Mouse (Mus musculus): ENCODE measurements around the gene Hes2. TPM values are rescaled to one million over a fixed set of nuclear protein-coding genes. Genes with fewer than 3 reads are reported as not detected.

Gene Hes2
- polyA plus RNA-seq (2014; fragmentation: Nextera tagmentation; extraction: Ambion mirVana): not detected in 2 replicates

DNA sequence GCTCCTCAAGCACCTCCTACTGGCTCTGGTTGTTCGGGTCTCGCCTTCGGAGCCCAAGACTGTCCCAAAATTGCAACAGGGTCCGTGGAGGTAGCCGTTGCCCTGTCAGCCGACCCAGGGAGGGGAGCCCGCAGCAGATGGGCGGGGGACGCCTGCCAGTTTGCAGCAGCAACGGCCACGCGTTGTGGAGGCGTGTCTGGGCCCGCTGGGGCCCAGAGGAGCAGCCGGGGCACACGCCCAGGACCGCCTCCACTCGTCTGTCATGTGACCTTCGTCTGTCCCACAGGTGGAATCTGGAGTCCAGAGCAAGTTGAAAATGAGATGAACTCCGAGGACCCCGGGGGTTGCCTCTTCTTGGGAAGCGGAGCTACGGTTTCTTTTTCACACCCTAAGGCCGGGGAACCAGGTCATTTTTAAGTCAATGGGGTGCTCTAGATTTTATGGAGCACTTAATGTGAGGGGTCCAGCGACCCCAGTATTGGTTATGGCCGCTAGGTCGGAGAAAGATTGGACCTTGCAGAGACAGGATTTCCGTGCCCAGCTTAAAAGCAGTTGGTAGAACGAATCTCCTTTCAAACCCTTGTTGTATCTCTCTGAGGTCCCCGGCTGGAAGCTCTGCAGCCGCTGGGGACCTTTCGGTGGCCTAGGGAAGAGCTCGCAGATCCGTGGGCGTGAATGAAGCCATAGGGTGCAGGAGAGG, at the start of gene Hes2:
Gene Hes2, plus strand, starts transcription at position 283 of the 700 bp plus-strand sequence.
- Histone ChIP-seq H3K9ac (replicated peaks; ENCODE audit: low read depth, low read length) (no peak within 1 kb of the TSS), H3K4me3 (ENCODE audit: low read depth, low read length) (no peak within 1 kb of the TSS), H3K36me3 (ENCODE audit: control insufficient read depth, insufficient read depth, low read length) (no peaks in the 10 kb centered on the region), H3K9me3 (ENCODE audit: control insufficient read depth, low read length) (no peaks in the 10 kb centered on the region), H3K4me1 (ENCODE audit: control insufficient read depth, insufficient read depth, low read length) (peaks cover 12% of the 10 kb centered on the region; the same call in 1 of the 2 replicates), H3K4me2 (ENCODE audit: low read depth, low read length) (peak within 1 kb of the TSS; percentile 17), H3K27me3 (ENCODE audit: control insufficient read depth, insufficient read depth, low read length) (peaks cover 47% of the 10 kb centered on the region), H3K27ac (ENCODE audit: low read depth, low read length) (no peak within 1 kb of the TSS)
- 3% methylated on average over 35 of the region's 35 CpGs for WGBS
- no peak; the same call in 1 of the 2 replicates for ATAC-seq (ENCODE audit: low read depth)

DNA sequence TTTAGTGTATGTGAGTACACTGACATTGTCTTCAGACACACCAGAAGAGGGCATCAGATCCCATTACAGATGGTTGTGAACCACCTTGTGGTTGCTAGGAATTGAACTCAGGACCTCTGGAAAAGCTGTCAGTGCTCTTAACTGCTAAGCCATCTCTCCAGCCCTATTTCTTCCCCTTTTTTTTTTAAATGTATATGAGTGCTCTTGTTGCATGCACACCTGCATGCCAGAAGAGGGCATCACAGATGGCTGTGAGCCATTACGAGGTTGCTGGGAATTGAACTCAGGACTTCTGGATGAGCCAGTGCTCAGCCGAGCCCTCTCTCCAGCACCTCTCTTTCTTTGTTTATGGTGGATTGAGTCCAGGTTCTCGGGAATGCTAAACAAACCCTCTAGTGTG, 49.2 kb upstream of the Hes2 start:
- no peak overlapping the region for H3K4me2 ChIP-seq (ENCODE audit: low read depth, low read length)
- WGBS: 89% methylated on average over 3 of the region's 3 CpGs
- no peak for ATAC-seq (ENCODE audit: low read depth)
- H3K4me3 ChIP-seq (ENCODE audit: low read depth, low read length): no peak overlapping the region
- H3K4me1 ChIP-seq (ENCODE audit: control insufficient read depth, insufficient read depth, low read length): peaks cover 13% of the 10 kb centered on the region
- H3K9me3 ChIP-seq (ENCODE audit: control insufficient read depth, low read length): no peaks in the 10 kb centered on the region
- H3K36me3 ChIP-seq (ENCODE audit: control insufficient read depth, insufficient read depth, low read length): peaks cover 5% of the 10 kb centered on the region; the same call in 1 of the 2 replicates
- H3K27me3 ChIP-seq (ENCODE audit: control insufficient read depth, insufficient read depth, low read length): no peaks in the 10 kb centered on the region; the same call in 1 of the 2 replicates
- no peak overlapping the region for H3K27ac ChIP-seq (ENCODE audit: low read depth, low read length)
- H3K9ac ChIP-seq (replicated peaks; ENCODE audit: low read depth, low read length): no peak overlapping the region

DNA sequence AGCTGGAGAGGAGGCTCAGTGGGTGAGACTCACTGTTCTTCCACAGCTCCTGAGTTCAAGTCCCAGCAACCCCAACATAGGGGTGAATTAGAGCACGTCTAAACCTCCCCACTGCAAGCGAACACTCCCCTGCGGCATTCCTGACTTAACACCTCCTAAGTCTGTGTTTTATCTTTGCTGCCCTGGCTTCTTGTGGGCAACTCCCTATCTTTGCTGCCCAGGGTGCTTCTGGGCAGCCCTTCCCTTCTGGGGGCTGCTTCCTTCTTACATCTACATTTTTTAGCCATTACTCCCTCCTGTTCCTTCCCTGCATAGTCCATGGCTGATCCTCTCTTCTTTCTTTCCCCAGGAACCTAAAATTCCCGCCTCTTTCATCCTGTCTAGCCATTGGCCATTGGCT, 48.0 kb upstream of the Hes2 start:
- Histone ChIP-seq H3K4me3 (ENCODE audit: low read depth, low read length) (no peak overlapping the region), H3K36me3 (ENCODE audit: control insufficient read depth, insufficient read depth, low read length) (peaks cover 5% of the 10 kb centered on the region; the same call in 1 of the 2 replicates), H3K27me3 (ENCODE audit: control insufficient read depth, insufficient read depth, low read length) (peaks cover 11% of the 10 kb centered on the region), H3K4me2 (ENCODE audit: low read depth, low read length) (no peak overlapping the region), H3K9ac (replicated peaks; ENCODE audit: low read depth, low read length) (no peak overlapping the region), H3K27ac (ENCODE audit: low read depth, low read length) (no peak overlapping the region), H3K4me1 (ENCODE audit: control insufficient read depth, insufficient read depth, low read length) (peaks cover 14% of the 10 kb centered on the region), H3K9me3 (ENCODE audit: control insufficient read depth, low read length) (no peaks in the 10 kb centered on the region)
- WGBS: 83% methylated on average over 4 of the region's 4 CpGs
- ATAC-seq (ENCODE audit: low read depth): no peak

DNA sequence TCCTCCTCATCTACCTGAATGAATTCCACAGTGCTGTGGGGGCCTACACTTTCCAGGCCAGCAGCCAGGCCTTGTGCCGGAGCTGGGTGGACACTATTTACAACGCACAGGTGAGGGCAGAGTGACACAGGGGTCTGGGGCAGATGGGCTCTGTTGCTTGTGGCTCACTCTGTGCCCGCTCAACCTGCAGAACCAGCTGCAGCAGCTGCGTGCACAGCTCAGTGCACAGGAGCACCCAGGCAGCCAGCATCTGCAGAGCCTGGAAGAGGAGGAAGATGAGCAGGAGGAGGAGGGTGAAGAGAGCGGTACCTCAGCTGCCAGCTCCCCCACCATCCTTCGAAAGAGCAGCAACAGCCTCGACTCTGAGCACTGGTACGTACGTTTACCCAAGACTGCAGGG, 46.3 kb upstream of the Hes2 start:
- no peak for ATAC-seq (ENCODE audit: low read depth)
- no peak overlapping the region for H3K9ac ChIP-seq (replicated peaks; ENCODE audit: low read depth, low read length)
- peaks cover 5% of the 10 kb centered on the region; the same call in 1 of the 2 replicates for H3K36me3 ChIP-seq (ENCODE audit: control insufficient read depth, insufficient read depth, low read length)
- peaks cover 14% of the 10 kb centered on the region for H3K4me1 ChIP-seq (ENCODE audit: control insufficient read depth, insufficient read depth, low read length)
- H3K27me3 ChIP-seq (ENCODE audit: control insufficient read depth, insufficient read depth, low read length): peaks cover 21% of the 10 kb centered on the region
- H3K4me2 ChIP-seq (ENCODE audit: low read depth, low read length): no peak overlapping the region
- H3K9me3 ChIP-seq (ENCODE audit: control insufficient read depth, low read length): no peaks in the 10 kb centered on the region
- no peak overlapping the region for H3K4me3 ChIP-seq (ENCODE audit: low read depth, low read length)
- 87% methylated on average over 9 of the region's 9 CpGs for WGBS
- no peak overlapping the region for H3K27ac ChIP-seq (ENCODE audit: low read depth, low read length)

DNA sequence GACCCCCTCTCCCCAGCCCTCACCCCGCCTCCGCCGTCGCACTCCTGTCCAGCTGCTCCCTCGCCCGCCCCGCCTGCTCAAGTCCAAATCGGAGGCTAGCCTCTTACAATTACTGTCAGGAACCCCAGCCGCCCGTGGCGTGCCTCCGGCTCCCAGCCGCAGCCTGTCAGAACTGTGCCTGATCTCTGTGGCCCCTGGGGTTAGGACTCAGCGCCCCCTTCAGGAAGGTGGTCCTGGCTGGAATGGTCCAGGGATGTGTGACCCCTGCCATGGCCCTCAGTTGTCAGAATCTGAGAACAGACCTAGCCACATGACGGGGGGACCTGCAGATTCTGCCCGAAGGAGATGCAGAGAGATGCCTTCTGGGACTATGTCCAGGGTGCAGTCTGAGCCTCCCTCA, 44.6 kb upstream of the Hes2 start:
- 53% methylated on average over 15 of the region's 16 CpGs for WGBS
- no peak overlapping the region for H3K9ac ChIP-seq (replicated peaks; ENCODE audit: low read depth, low read length)
- ATAC-seq (ENCODE audit: low read depth): no peak
- peaks cover 35% of the 10 kb centered on the region for H3K27me3 ChIP-seq (ENCODE audit: control insufficient read depth, insufficient read depth, low read length)
- no peak overlapping the region for H3K4me3 ChIP-seq (ENCODE audit: low read depth, low read length)
- no peak overlapping the region for H3K4me2 ChIP-seq (ENCODE audit: low read depth, low read length)
- peaks cover 5% of the 10 kb centered on the region; the same call in 1 of the 2 replicates for H3K36me3 ChIP-seq (ENCODE audit: control insufficient read depth, insufficient read depth, low read length)
- H3K27ac ChIP-seq (ENCODE audit: low read depth, low read length): no peak overlapping the region
- no peaks in the 10 kb centered on the region for H3K9me3 ChIP-seq (ENCODE audit: control insufficient read depth, low read length)
- peaks cover 3% of the 10 kb centered on the region for H3K4me1 ChIP-seq (ENCODE audit: control insufficient read depth, insufficient read depth, low read length)

DNA sequence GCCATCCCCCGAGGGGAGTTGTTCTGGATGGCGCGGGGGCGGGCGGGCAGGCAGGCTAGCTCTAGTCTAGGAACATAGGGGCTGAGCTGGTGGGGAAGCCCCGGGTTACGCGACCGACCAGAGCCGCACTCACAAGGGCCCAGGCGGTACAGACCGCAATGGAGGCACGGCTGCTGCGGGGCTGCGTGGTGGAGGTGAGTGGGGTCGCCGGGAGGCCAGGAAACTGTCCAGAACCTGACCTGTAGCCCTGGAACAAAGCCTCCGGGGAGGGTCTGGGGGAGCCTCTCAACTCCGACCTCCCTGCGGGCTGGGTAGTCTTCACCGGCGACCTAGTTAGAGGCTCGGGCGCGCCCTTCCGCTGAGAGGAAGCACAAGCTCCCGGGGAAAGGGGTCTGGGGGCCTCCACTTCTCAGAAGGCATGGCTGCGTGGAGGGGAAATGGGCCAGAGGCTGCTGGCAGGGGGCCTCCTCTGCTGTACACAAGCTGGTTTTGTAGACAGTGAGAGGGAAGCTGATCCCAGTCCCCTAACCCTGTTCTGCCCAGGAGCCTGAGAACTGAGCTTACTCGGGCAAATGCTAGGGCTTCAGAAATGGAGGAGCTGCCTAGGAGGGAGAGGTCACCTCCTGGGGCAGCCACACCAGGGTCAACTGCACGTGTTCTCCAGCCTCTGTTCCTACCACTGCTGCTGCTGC, 42.6 kb upstream of the Hes2 start, which contains the start of gene Tnfrsf25:
Gene Tnfrsf25, plus strand, starts transcription at position 14 of the 692 bp plus-strand sequence.
- H3K4me2 ChIP-seq (ENCODE audit: low read depth, low read length): 0 out of 2 replicates have a peak within 1 kb of the TSS, but pooled peaks have one; percentile 6
- peak within 1 kb of the TSS; percentile 1; the same call in 1 of the 2 replicates for H3K4me3 ChIP-seq (ENCODE audit: low read depth, low read length)
- H3K9ac ChIP-seq (replicated peaks; ENCODE audit: low read depth, low read length): 0 out of 2 replicates have a peak within 1 kb of the TSS, but pooled peaks have one; percentile 21
- H3K27ac ChIP-seq (ENCODE audit: low read depth, low read length): no peak within 1 kb of the TSS
- WGBS: 3% methylated on average over 30 of the region's 30 CpGs
- H3K4me1 ChIP-seq (ENCODE audit: control insufficient read depth, insufficient read depth, low read length): peaks cover 8% of the 10 kb centered on the region
- H3K36me3 ChIP-seq (ENCODE audit: control insufficient read depth, insufficient read depth, low read length): peaks cover 5% of the 10 kb centered on the region; the same call in 1 of the 2 replicates
- H3K9me3 ChIP-seq (ENCODE audit: control insufficient read depth, low read length): no peaks in the 10 kb centered on the region
- ATAC-seq (ENCODE audit: low read depth): no peak
- H3K27me3 ChIP-seq (ENCODE audit: control insufficient read depth, insufficient read depth, low read length): peaks cover 50% of the 10 kb centered on the region

DNA sequence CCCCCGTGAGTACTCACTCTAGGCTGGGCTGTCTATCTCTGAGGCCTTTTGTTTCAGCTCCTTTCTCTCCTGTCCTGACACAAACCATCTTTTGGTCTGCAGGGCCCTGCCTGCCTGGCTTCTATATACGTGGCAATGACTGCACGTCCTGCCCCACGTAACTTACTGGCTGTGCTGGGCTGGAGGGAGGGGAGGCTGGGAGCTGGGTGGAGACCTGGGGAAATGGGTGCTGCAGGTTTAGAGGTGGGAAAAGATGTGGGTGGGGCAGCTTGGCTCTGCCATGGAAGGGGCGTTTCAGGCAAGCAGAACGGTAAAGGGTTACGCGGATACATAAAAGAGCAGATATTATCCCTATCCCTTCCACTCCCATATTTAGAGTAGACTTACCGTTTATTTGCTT, 41.1 kb upstream of the Hes2 start:
- WGBS: 66% methylated on average over 9 of the region's 9 CpGs
- H3K27ac ChIP-seq (ENCODE audit: low read depth, low read length): no peak overlapping the region
- H3K9me3 ChIP-seq (ENCODE audit: control insufficient read depth, low read length): no peaks in the 10 kb centered on the region
- H3K27me3 ChIP-seq (ENCODE audit: control insufficient read depth, insufficient read depth, low read length): peaks cover 59% of the 10 kb centered on the region
- H3K9ac ChIP-seq (replicated peaks; ENCODE audit: low read depth, low read length): no peak overlapping the region
- no peaks in the 10 kb centered on the region for H3K36me3 ChIP-seq (ENCODE audit: control insufficient read depth, insufficient read depth, low read length)
- no peak overlapping the region for H3K4me3 ChIP-seq (ENCODE audit: low read depth, low read length)
- H3K4me2 ChIP-seq (ENCODE audit: low read depth, low read length): no peak overlapping the region
- H3K4me1 ChIP-seq (ENCODE audit: control insufficient read depth, insufficient read depth, low read length): peaks cover 8% of the 10 kb centered on the region
- ATAC-seq (ENCODE audit: low read depth): no peak

DNA sequence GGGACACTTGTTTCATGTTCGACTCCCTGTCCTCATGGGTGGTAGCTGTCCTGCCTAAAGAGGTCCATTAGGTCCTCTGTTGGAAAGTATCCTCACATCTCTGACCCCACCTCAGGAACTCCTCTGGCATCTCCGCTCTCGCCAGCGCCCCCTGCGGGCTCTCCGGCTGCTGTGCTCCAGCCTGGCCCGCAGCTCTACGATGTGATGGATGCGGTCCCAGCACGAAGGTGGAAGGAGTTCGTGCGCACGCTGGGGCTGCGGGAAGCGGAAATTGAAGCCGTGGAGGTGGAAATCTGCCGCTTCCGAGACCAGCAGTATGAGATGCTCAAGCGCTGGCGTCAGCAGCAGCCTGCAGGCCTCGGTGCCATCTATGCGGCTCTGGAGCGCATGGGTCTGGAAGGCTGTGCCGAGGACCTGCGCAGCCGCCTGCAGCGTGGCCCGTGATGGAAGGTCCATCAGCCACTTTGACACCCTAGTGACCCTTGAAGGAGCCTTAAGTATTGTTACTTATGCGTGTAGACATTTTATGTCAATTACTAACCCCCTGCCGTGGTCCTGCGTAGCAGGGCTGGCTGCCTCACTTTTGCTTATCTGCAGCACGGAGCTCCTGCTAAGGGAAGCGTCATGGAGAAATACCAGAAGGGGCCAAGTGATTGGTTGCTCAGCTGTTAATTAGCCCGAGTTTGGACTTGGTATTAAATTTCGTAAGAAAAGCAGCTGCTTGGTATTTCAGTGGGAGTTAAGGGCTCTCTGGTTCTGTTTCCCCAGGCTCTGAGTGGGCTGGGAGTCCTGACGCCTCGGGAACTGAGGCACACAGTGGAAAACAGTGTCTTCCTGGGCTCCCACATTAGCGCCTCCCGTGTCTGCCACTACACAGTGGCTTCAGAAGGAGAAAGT, 39.0 kb upstream of the Hes2 start:
- no peak overlapping the region for H3K4me3 ChIP-seq (ENCODE audit: low read depth, low read length)

More for the DNA sequence above, 39.0 kb upstream of the Hes2 start:
- Histone ChIP-seq H3K4me2 (ENCODE audit: low read depth, low read length) (peak overlapping the region; percentile 26; the same call in 1 of the 2 replicates), H3K36me3 (ENCODE audit: control insufficient read depth, insufficient read depth, low read length) (no peaks in the 10 kb centered on the region), H3K27ac (ENCODE audit: low read depth, low read length) (no peak overlapping the region), H3K4me1 (ENCODE audit: control insufficient read depth, insufficient read depth, low read length) (peaks cover 8% of the 10 kb centered on the region), H3K9me3 (ENCODE audit: control insufficient read depth, low read length) (no peaks in the 10 kb centered on the region), H3K27me3 (ENCODE audit: control insufficient read depth, insufficient read depth, low read length) (peaks cover 77% of the 10 kb centered on the region), H3K9ac (replicated peaks; ENCODE audit: low read depth, low read length) (no peak overlapping the region)
- ATAC-seq (ENCODE audit: low read depth): no peak
- 4% methylated on average over 39 of the region's 39 CpGs for WGBS

All from neural tube, embryonic 14.5 days (tissue).